Mouse (Mus musculus) heart, adult 2 months (tissue): ENCODE data around the gene Mybbp1a.

Source experiments
- CTCF ChIP-seq: fragments of 200-600 bp; IDR thresholded peaks from 2 replicates; pipeline ENCODE4 v1.8.1; 2022; ENCODE audit warnings: antibody characterized with exemption, mild to moderate bottlenecking, moderate library complexity
- POLR2A ChIP-seq: fragments of 200-500 bp; IDR thresholded peaks from 2 replicates; pipeline ENCODE4 v1.6.1; 2011; ENCODE audit warnings: mild to moderate bottlenecking, low read depth, low read length, control low read depth; ENCODE audit not compliant: insufficient read depth

GRCm38 (mm10) chr11:72408451-72409170, 32.5 kb upstream of the Mybbp1a start:
- TF ChIP-seq CTCF (no peak), POLR2A (no peak)
